Comparison of ENCODE assay signal across 9 mouse cellular contexts in genomic region chr6:97312545-97312939, GRCm38 (mm10). TPM values are rescaled to one million over a fixed set of nuclear protein-coding genes. Genes with fewer than 3 reads are reported as not detected.
DNase-seq lines count a peak whose midpoint lies in the region; ATAC-seq and TF ChIP-seq lines count a peak whose summit lies in the region.
"Had no signal": no experiment of that assay in that cellular context is flagged by ENCODE, and none has a peak within 500 bp of the region (broad histone marks: within the 10 kb centered on the region; RNA-seq: fewer than 3 reads in every experiment).

No protein-coding gene starts in this region.

- H3K4me2 ChIP-seq in lung, embryonic 14.5 days = peak overlapping the region; percentile 87
- peak overlapping the region; percentile 58 for H3K4me2 ChIP-seq in forebrain, embryonic 12.5 days
- peak overlapping the region; percentile 87 for H3K4me2 ChIP-seq in limb, embryonic 11.5 days (ENCODE audit: low read depth, severe bottlenecking)
- peak overlapping the region; percentile 44 for H3K4me2 ChIP-seq in neural tube, embryonic 14.5 days (ENCODE audit: low read depth, low read length)

- no peak for TF ChIP-seq CTCF in lung, embryonic 14.5 days (IDR thresholded peaks at IDR 0.05; ENCODE audit: low read depth)

- peak overlapping the region; percentile 60 for H3K9ac ChIP-seq in lung, embryonic 14.5 days
- no peak overlapping the region; the same call in 1 of the 2 replicates for H3K9ac ChIP-seq in forebrain, embryonic 12.5 days
- no peak overlapping the region; the same call in 1 of the 2 replicates for H3K9ac ChIP-seq in limb, embryonic 11.5 days (ENCODE audit: low read length)
- no peak overlapping the region for H3K9ac ChIP-seq in neural tube, embryonic 14.5 days (replicated peaks; ENCODE audit: low read depth, low read length)

- H3K4me3 ChIP-seq in lung, embryonic 14.5 days (ENCODE audit: low read depth, low read length) = peak overlapping the region; percentile 45
- peak overlapping the region; percentile 34 for H3K4me3 ChIP-seq in forebrain, embryonic 12.5 days (replicated peaks)
- H3K4me3 ChIP-seq in limb, embryonic 11.5 days (ENCODE audit: low read depth, low read length) = peak overlapping the region; percentile 33
- H3K4me3 ChIP-seq in neural tube, embryonic 14.5 days (ENCODE audit: low read depth, low read length) = no peak overlapping the region

- no peaks in the 10 kb centered on the region for H3K27me3 ChIP-seq in lung, embryonic 14.5 days (ENCODE audit: insufficient read depth, low read length)
- H3K27me3 ChIP-seq in forebrain, embryonic 12.5 days = peaks cover 10% of the 10 kb centered on the region
- H3K27me3 ChIP-seq in limb, embryonic 11.5 days (ENCODE audit: control insufficient read depth, insufficient read depth, low read length) = no peaks in the 10 kb centered on the region
- H3K27me3 ChIP-seq in neural tube, embryonic 14.5 days (ENCODE audit: control insufficient read depth, insufficient read depth, low read length) = no peaks in the 10 kb centered on the region

- peak; percentile 55 for ATAC-seq in lung, embryonic 14.5 days (ENCODE audit: insufficient read depth)
- ATAC-seq in forebrain, embryonic 12.5 days (ENCODE audit: low FRiP score) = peak; percentile 47; the same call in 1 of the 2 replicates
- peak; percentile 68 for ATAC-seq in limb, embryonic 11.5 days (ENCODE audit: insufficient number of reproducible peaks, low FRiP score, low TSS enrichment, low read depth)
- ATAC-seq in neural tube, embryonic 14.5 days (ENCODE audit: low read depth) = no peak

- DNase-seq in lung, embryonic 14.5 days = no peak
- no peak for DNase-seq in lung, postnatal 10 days
- DNase-seq in limb, embryonic 11.5 days (ENCODE audit: low spot score) = no peak
- no peak for DNase-seq in right cerebral cortex, postnatal 36 days (ENCODE audit: low spot score in 2 of 2)
- DNase-seq in ovary, postnatal 14 days (ENCODE audit: low spot score) = no peak
- no peak for DNase-seq in urinary bladder, adult 2 months (ENCODE audit: low spot score)
- DNase-seq: layer of hippocampus, postnatal 36 days had no signal

- H3K36me3 ChIP-seq in lung, embryonic 14.5 days (ENCODE audit: insufficient read depth) = 0 out of 2 replicates have a peak, but pooled peaks cover 1% of the 10 kb centered on the region
- H3K36me3 ChIP-seq in forebrain, embryonic 12.5 days (replicated peaks) = peaks cover 10% of the 10 kb centered on the region
- H3K36me3 ChIP-seq in limb, embryonic 11.5 days (ENCODE audit: control insufficient read depth, insufficient read depth, low read length) = no peaks in the 10 kb centered on the region
- H3K36me3 ChIP-seq in neural tube, embryonic 14.5 days (ENCODE audit: control insufficient read depth, insufficient read depth, low read length) = no peaks in the 10 kb centered on the region

- H3K9me3 ChIP-seq in lung, embryonic 14.5 days (ENCODE audit: low read depth, low read length) = no peaks in the 10 kb centered on the region
- H3K9me3 ChIP-seq in forebrain, embryonic 12.5 days = no peaks in the 10 kb centered on the region
- no peaks in the 10 kb centered on the region for H3K9me3 ChIP-seq in limb, embryonic 11.5 days (ENCODE audit: control insufficient read depth, low read length)
- H3K9me3 ChIP-seq in neural tube, embryonic 14.5 days (ENCODE audit: control insufficient read depth, low read length) = no peaks in the 10 kb centered on the region

- WGBS in lung, embryonic 14.5 days = 6% methylated on average over 3 of the region's 3 CpGs
- WGBS in forebrain, embryonic 12.5 days = 17% methylated on average over 3 of the region's 3 CpGs
- 8% methylated on average over 3 of the region's 3 CpGs for WGBS in limb, embryonic 11.5 days
- 14% methylated on average over 3 of the region's 3 CpGs for WGBS in neural tube, embryonic 14.5 days

- H3K27ac ChIP-seq in lung, embryonic 14.5 days (ENCODE audit: low read depth) = peak overlapping the region; percentile 91
- peak overlapping the region; percentile 42; the same call in 1 of the 2 replicates for H3K27ac ChIP-seq in forebrain, embryonic 12.5 days
- H3K27ac ChIP-seq in limb, embryonic 11.5 days (replicated peaks; ENCODE audit: low read depth, low read length) = no peak overlapping the region; the same call in 1 of the 2 replicates
- no peak overlapping the region for H3K27ac ChIP-seq in neural tube, embryonic 14.5 days (ENCODE audit: low read depth, low read length)

- peaks cover 9% of the 10 kb centered on the region for H3K4me1 ChIP-seq in lung, embryonic 14.5 days (ENCODE audit: insufficient read depth)
- peaks cover 36% of the 10 kb centered on the region for H3K4me1 ChIP-seq in forebrain, embryonic 12.5 days
- H3K4me1 ChIP-seq in limb, embryonic 11.5 days (ENCODE audit: control insufficient read depth, insufficient read depth, low read length) = peaks cover 11% of the 10 kb centered on the region; the same call in 1 of the 2 replicates
- peaks cover 4% of the 10 kb centered on the region; the same call in 1 of the 2 replicates for H3K4me1 ChIP-seq in neural tube, embryonic 14.5 days (ENCODE audit: control insufficient read depth, insufficient read depth, low read length)

RNA-seq across cellular contexts. Expression of gene Lmod3, which starts 60.0 kb away (rescaled TPM):
- polyA plus RNA-seq in lung, embryonic 14.5 days (2014; fragmentation: Nextera tagmentation; extraction: Ambion mirVana) = 0.11 and 0.35 TPM in 2 replicates
- 0.19 TPM in 1 of 2 replicates, not detected in the other for polyA plus RNA-seq in forebrain, embryonic 12.5 days (2016; fragmentation: Nextera tagmentation; extraction: Ambion mirVana)
- 0.96 and 1.2 TPM in 2 replicates for polyA plus RNA-seq in limb, embryonic 11.5 days (2014; fragmentation: Nextera tagmentation; extraction: Ambion mirVana)
- 0.09 TPM in 1 of 2 replicates, not detected in the other for polyA plus RNA-seq in neural tube, embryonic 14.5 days (2014; fragmentation: Nextera tagmentation; extraction: Ambion mirVana)
- 0.06 and 0.18 TPM in 2 replicates for polyA plus RNA-seq in urinary bladder, adult 2 months (2012; rRNA removed)

Comparison
In these comparisons a context has a peak if more than half of its experiments do, and no peak if none do; other contexts are left out.
1. H3K27ac ChIP-seq: peak in lung, embryonic 14.5 days (single experiment) and forebrain, embryonic 12.5 days (single experiment); none in limb, embryonic 11.5 days (single experiment) and neural tube, embryonic 14.5 days (single experiment).
2. Peak in every context shown above with its lines, with median percentiles within 50 percentile points of each other: H3K4me2 ChIP-seq.